Mouse (Mus musculus) liver, adult (tissue): ENCODE measurements around the gene Gm9045.
"Not testable (repeated sequence)": the region's sequence is repeated elsewhere in the genome, so short reads cannot be mapped to it uniquely, and the experiment has no call there.

ENCODE experiments used
- GATA4 ChIP-seq: IDR thresholded peaks from 2 replicates; pipeline ENCODE4 v1.6.1; 2014; ENCODE audit warnings: mild to moderate bottlenecking, low read length; ENCODE audit not compliant: insufficient replicate concordance

Gene Gm9045

DNA sequence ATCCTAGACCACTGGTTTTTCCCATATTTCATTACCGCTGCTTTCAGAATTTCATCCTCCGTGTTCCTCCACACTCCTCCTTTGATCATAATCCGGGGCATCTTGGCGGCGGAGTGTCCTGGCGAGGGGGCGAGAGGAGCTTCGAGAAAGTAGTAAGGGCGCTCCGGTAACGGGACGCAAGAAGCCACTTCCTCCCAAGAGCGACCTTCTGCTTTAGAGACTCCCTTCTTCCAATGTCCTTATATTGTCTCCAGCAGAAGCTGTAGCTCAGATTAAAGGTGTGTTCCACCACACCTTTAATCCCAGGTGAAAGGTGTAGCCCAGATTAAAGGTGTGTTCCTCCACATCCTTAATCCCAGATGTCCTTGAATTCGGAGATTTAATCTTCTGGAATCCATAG lies at the start of gene Gm9045:
Gene Gm9045, minus strand, starts transcription at position 101 of the 400 bp plus-strand sequence.
- TF ChIP-seq GATA4, result not testable (repeated sequence)

DNA sequence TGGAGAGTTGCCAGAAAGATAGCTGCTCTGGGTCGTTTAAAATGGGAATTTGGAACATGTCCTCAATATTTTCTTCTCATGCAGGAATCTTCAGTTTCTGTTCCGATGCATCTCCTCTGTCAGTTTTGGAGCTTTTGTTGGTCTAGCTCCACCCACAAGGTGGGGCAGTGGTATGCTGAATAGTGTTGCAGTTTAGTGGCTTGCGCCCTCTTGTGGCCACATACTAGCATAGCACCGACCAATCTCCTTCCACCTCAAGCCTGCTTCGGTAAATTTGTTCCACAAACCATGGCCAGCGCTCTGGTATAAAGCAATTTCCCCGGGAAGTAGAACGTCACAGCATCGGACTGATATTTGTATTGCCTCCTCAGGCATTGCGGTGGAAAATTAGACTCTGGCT lies 32.8 kb upstream of the Gm9045 start:
- no peak for TF ChIP-seq GATA4

DNA sequence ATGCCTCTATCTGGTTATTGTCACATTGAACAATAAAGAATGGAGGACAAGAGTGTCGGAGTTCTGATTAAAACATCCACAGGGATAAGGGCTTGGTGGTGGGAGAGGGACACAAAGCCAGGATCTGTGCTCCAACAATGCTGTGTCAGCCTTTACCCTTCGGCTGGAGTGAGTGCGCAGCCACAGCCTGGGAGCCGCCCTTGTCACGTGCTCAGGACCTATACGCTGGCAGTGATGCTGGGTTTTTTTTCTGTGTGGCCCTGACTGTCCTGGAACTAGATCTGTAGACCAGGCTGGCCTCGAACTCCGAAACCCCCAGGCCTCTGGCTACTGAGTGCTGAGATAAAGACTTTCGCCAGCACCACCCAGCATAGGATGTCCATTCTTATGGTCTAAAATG lies 31.9 kb upstream of the Gm9045 start:
- TF ChIP-seq GATA4, result no peak

DNA sequence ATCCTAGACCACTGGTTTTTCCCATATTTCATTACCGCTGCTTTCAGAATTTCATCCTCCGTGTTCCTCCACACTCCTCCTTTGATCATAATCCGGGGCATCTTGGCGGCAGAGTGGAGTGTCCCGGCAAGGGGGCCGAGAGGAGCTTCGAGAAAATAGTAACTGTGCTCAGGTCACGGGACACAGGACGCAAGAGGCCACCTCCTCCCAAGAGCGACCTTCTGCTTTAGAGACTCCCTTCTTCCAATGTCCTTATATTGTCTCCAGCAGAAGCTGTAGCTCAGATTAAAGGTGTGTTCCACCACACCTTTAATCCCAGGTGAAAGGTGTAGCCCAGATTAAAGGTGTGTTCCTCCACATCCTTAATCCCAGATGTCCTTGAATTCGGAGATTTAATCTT lies 16.4 kb upstream of the Gm9045 start, which contains the start of gene Gm9049:
Gene Gm9049, minus strand, starts transcription at position 101 of the 400 bp plus-strand sequence.
- not testable (repeated sequence) for TF ChIP-seq GATA4

DNA sequence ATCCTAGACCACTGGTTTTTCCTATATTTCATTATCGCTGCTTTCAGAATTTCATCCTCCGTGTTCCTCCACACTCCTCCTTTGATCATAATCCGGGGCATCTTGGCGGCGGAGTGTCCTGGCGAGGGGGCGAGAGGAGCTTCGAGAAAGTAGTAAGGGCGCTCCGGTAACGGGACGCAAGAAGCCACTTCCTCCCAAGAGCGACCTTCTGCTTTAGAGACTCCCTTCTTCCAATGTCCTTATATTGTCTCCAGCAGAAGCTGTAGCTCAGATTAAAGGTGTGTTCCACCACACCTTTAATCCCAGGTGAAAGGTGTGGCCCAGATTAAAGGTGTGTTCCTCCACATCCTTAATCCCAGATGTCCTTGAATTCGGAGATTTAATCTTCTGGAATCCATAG lies 10.9 kb upstream of the Gm9045 start, which contains the start of gene Gm9048:
Gene Gm9048, minus strand, starts transcription at position 101 of the 400 bp plus-strand sequence.
- not testable (repeated sequence) for TF ChIP-seq GATA4

- not testable (repeated sequence) for TF ChIP-seq GATA4
Observed at GRCm38 (mm10) chr10:118343155-118343554, 5.5 kb upstream of the Gm9045 start, which contains the start of gene Gm9046. TSS of gene Gm9046 (minus strand) at chr10:118343255.

- TF ChIP-seq GATA4, result not testable (repeated sequence)
Observed at GRCm38 (mm10) chr10:118332308-118332707, 5.3 kb downstream of the Gm9045 start, which contains the start of gene Gm9044. TSS of gene Gm9044 (minus strand) at chr10:118332408.

- not testable (repeated sequence) for TF ChIP-seq GATA4
Observed at GRCm38 (mm10) chr10:118326869-118327268, 10.8 kb downstream of the Gm9045 start, which contains the start of gene Gm9040. TSS of gene Gm9040 (minus strand) at chr10:118326969.

DNA sequence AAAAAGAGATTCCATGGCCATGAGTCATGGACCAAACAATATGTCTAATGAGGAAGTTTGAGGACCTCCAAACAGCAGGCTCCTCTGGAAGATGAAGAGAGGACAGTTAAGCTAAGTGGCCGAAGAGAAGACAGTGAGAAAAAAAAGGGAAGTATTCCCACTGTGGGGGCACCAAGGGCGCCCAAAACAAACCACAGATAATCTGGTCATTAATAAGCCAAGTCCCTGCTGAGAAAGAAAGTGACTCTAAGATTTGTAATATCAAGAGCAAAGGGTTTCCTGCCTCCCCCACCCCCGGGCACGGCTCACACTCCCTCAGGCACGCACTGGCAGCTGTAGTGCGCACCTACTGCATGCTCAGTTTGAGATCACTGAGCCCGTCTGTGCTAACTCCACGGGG lies 18.6 kb downstream of the Gm9045 start:
- TF ChIP-seq GATA4, result no peak

- no peak for TF ChIP-seq GATA4
Observed at GRCm38 (mm10) chr10:118294938-118295337, 42.7 kb downstream of the Gm9045 start, which contains the start of gene Iltifb. TSS of gene Iltifb (minus strand) at chr10:118295038.
